ENCODE assay signal across 9 mouse cellular contexts in the genomic region with DNA sequence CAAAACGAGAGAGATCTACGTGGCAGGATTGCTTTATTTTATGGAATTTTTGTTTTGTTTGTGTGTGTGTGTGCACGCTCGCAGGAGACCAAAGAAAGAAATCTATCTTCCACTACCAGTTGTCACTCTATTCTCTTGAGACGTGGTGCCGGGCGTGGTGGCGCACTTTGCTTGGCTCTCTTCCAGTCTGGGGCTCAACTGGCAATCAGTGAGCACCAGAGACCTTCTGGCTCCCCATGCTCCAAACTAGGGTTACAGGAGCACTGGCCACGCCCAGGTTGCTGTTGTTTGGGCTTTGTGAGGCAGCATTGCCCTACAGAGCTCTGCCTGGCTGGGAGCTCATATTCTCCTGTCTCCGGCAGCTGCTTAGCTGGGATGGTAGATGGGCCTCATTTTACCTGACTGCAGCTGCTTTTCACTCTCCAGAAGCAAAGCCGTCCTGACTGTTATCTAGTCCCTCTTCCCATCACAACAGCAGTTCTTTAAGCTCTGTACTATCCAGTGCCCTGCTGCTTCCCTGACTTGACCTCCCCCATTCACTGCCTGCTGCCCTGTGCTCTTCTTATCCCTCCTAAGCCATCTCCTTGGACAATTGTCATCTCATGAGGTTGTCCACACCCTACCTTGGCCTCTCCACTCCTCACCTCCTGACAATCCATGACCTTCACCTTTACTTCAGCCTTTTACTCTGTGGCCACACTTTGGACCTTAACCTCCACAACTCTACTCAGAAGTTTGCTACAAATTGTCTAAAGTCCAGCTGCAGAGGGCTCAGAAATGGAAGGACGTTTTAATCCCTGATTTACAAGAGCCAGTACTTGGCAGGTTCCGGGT. TPM values are rescaled to one million over a fixed set of nuclear protein-coding genes. Genes with fewer than 3 reads are reported as not detected.
DNase-seq lines count a peak whose midpoint lies in the region; ATAC-seq and TF ChIP-seq lines count a peak whose summit lies in the region.
"Had no signal": no experiment of that assay in that cellular context is flagged by ENCODE, and none has a peak within 500 bp of the region (broad histone marks: within the 10 kb centered on the region; RNA-seq: fewer than 3 reads in every experiment).

No protein-coding gene starts in this region.

- peak; percentile 19 for DNase-seq in left cerebral cortex, postnatal 4 days
- no peak for DNase-seq in left cerebral cortex, adult 8-10 months (ENCODE audit: low spot score in 2 of 2)
- DNase-seq in brain, embryonic 14.5 days (ENCODE audit: low read depth): peak; percentile 30
- peak; percentile 81 for DNase-seq in liver
- no peak for DNase-seq in layer of hippocampus, postnatal 10 days (ENCODE audit: low spot score in 2 of 2)
- DNase-seq in forebrain, embryonic 11.5 days (ENCODE audit: low spot score): no peak

- H3K27me3 ChIP-seq in stomach, embryonic 15.5 days (replicated peaks): no peaks in the 10 kb centered on the region
- H3K27me3 ChIP-seq in forebrain, embryonic 11.5 days (ENCODE audit: control insufficient read depth, insufficient read depth, low read length): no peaks in the 10 kb centered on the region
- H3K27me3 ChIP-seq: limb, embryonic 12.5 days had no signal

- no peak for TF ChIP-seq POLR2A in brain, embryonic 14.5 days (IDR thresholded peaks at IDR 0.05; ENCODE audit: borderline replicate concordance, extremely low read depth, insufficient read depth, insufficient read length, poor library complexity, severe bottlenecking)

- intact Hi-C loops in left cerebral cortex, postnatal 4 days (cut with DNase I): no loop called here

- ATAC-seq in stomach, embryonic 15.5 days (ENCODE audit: insufficient read depth, low FRiP score, low read depth): peak; percentile 63; the same call in 1 of the 2 replicates
- no peak for ATAC-seq in forebrain, embryonic 11.5 days (replicated peaks; ENCODE audit: low FRiP score)
- ATAC-seq: hindbrain, postnatal 0 days had no signal

- no peak overlapping the region for H3K27ac ChIP-seq in stomach, embryonic 15.5 days
- H3K27ac ChIP-seq in forebrain, embryonic 11.5 days (ENCODE audit: low read depth, low read length): no peak overlapping the region
- H3K27ac ChIP-seq: hindbrain, postnatal 0 days; limb, embryonic 12.5 days had no signal

- no peak overlapping the region for H3K4me2 ChIP-seq in stomach, embryonic 15.5 days
- no peak overlapping the region for H3K4me2 ChIP-seq in forebrain, embryonic 11.5 days (ENCODE audit: low read depth, low read length, severe bottlenecking)
- H3K4me2 ChIP-seq: limb, embryonic 12.5 days had no signal

- no peak overlapping the region for H3K4me3 ChIP-seq in stomach, embryonic 15.5 days (replicated peaks)
- H3K4me3 ChIP-seq in forebrain, embryonic 11.5 days (ENCODE audit: low read depth, low read length): no peak overlapping the region
- H3K4me3 ChIP-seq: limb, embryonic 12.5 days had no signal

- H3K4me1 ChIP-seq in stomach, embryonic 15.5 days: peaks cover 4% of the 10 kb centered on the region; the same call in 1 of the 2 replicates
- no peaks in the 10 kb centered on the region for H3K4me1 ChIP-seq in forebrain, embryonic 11.5 days (replicated peaks; ENCODE audit: control insufficient read depth, insufficient read depth, low read length)
- H3K4me1 ChIP-seq: limb, embryonic 12.5 days had no signal

- TF ChIP-seq CTCF in brain, embryonic 14.5 days (IDR thresholded peaks at IDR 0.05; ENCODE audit: borderline replicate concordance, extremely low read depth, insufficient read depth, insufficient read length): no peak

- H3K9me3 ChIP-seq in stomach, embryonic 15.5 days: no peaks in the 10 kb centered on the region
- H3K9me3 ChIP-seq in forebrain, embryonic 11.5 days (ENCODE audit: control insufficient read depth, low read length): no peaks in the 10 kb centered on the region
- H3K9me3 ChIP-seq: limb, embryonic 12.5 days had no signal

- WGBS in stomach, embryonic 15.5 days: 58% methylated on average over 13 of the region's 13 CpGs
- 77% methylated on average over 13 of the region's 13 CpGs for WGBS in forebrain, embryonic 11.5 days

- H3K9ac ChIP-seq in stomach, embryonic 15.5 days: no peak overlapping the region
- no peak overlapping the region for H3K9ac ChIP-seq in forebrain, embryonic 11.5 days (ENCODE audit: low read length)
- H3K9ac ChIP-seq: limb, embryonic 12.5 days had no signal

- H3K36me3 ChIP-seq in stomach, embryonic 15.5 days: no peaks in the 10 kb centered on the region
- H3K36me3 ChIP-seq in forebrain, embryonic 11.5 days (ENCODE audit: control insufficient read depth, insufficient read depth, low read length): no peaks in the 10 kb centered on the region
- H3K36me3 ChIP-seq: limb, embryonic 12.5 days had no signal

RNA-seq across cellular contexts. Expression of gene Ahcy, which starts 16.8 kb away (rescaled TPM):
- total RNA-seq in left cerebral cortex, postnatal 4 days (2021): 10 to 100 TPM; 22.0 to 23.0 TPM
- total RNA-seq in left cerebral cortex, adult 8-10 months (2022): 10 to 100 TPM; 14.9 to 16.2 (median 15.5) TPM
- 73.0 and 87.3 TPM in 2 replicates for polyA plus RNA-seq in brain, embryonic 14.5 days (2012; rRNA removed)
- 63.5 and 72.9 TPM in 2 replicates for polyA plus RNA-seq in stomach, embryonic 15.5 days (2015; fragmentation: Nextera tagmentation; extraction: Ambion mirVana)
- total RNA-seq in layer of hippocampus, postnatal 10 days (2021): 10 to 100 TPM; 12.6 to 15.3 TPM
- polyA plus RNA-seq in forebrain, embryonic 11.5 days (2014; fragmentation: Nextera tagmentation; extraction: Ambion mirVana): 91.8 and 95.8 TPM in 2 replicates

RNA-seq across cellular contexts. Expression of gene Itch, which starts 42.2 kb away (rescaled TPM):
- total RNA-seq in left cerebral cortex, postnatal 4 days (2021): 10 to 100 TPM; 39.0 to 43.4 TPM
- total RNA-seq in left cerebral cortex, adult 8-10 months (2022): 10 to 100 TPM; 49.5 to 57.9 (median 51.9) TPM
- polyA plus RNA-seq in brain, embryonic 14.5 days (2012; rRNA removed): 20.5 and 26.6 TPM in 2 replicates
- 49.4 and 51.0 TPM in 2 replicates for polyA plus RNA-seq in stomach, embryonic 15.5 days (2015; fragmentation: Nextera tagmentation; extraction: Ambion mirVana)
- 10 to 100 TPM; 36.0 to 40.0 TPM for total RNA-seq in layer of hippocampus, postnatal 10 days (2021)
- 61.2 and 70.0 TPM in 2 replicates for polyA plus RNA-seq in forebrain, embryonic 11.5 days (2014; fragmentation: Nextera tagmentation; extraction: Ambion mirVana)

Comparison
In these comparisons a context has a peak if more than half of its experiments do, and no peak if none do; other contexts are left out.
1. DNase-seq: peak in left cerebral cortex, postnatal 4 days (single experiment), brain, embryonic 14.5 days (single experiment) and liver (single experiment); none in left cerebral cortex, adult 8-10 months (0 of 2), layer of hippocampus, postnatal 10 days (0 of 2) and forebrain, embryonic 11.5 days (single experiment).